Mouse (Mus musculus): ENCODE results near the gene Golga7b. TPM values are rescaled to one million over a fixed set of nuclear protein-coding genes. Genes with fewer than 3 reads are reported as not detected.

Golga7b gene
- polyA plus RNA-seq, 2 experiments = 0.11 TPM; not detected in 1

- Histone ChIP-seq H3K4me3 (replicated peaks; ENCODE audit: low read length) (no peak overlapping the region), H3K4me1 (ENCODE audit: control insufficient read depth, insufficient read depth, low read length) (peaks cover 17% of the 10 kb centered on the region), H3K9me3 (ENCODE audit: control insufficient read depth, low read length) (no peaks in the 10 kb centered on the region), H3K27me3 (ENCODE audit: control insufficient read depth, insufficient read depth, low read length) (no peaks in the 10 kb centered on the region), H3K36me3 (ENCODE audit: control insufficient read depth, insufficient read depth, low read length) (no peaks in the 10 kb centered on the region), H3K27ac (replicated peaks; ENCODE audit: low read depth, low read length) (no peak overlapping the region), H3K4me2 (replicated peaks; ENCODE audit: low read depth, low read length, severe bottlenecking) (no peak overlapping the region), H3K9ac (ENCODE audit: low read depth, low read length, severe bottlenecking) (no peak overlapping the region)
- WGBS = 78% methylated on average over 6 of the region's 6 CpGs
- ATAC-seq (ENCODE audit: low FRiP score, low read depth) = no peak
- no peak for TF ChIP-seq POLR2A (IDR thresholded peaks at IDR 0.05; ENCODE audit: borderline replicate concordance, extremely low read depth, insufficient read depth, insufficient read length)
- DNase-seq (ENCODE audit: low spot score) = no peak
These were observed 45.8 kb downstream of the Golga7b start for GRCm38 (mm10) chr19:42293216-42293615.

GRCm38 (mm10) chr19:42303210-42303813 lies 55.9 kb downstream of the Golga7b start:
- H3K27me3 ChIP-seq (ENCODE audit: control insufficient read depth, insufficient read depth, low read length) = no peaks in the 10 kb centered on the region
- H3K4me1 ChIP-seq (ENCODE audit: control insufficient read depth, insufficient read depth, low read length) = 0 out of 2 replicates have a peak, but pooled peaks cover 3% of the 10 kb centered on the region
- no peak for TF ChIP-seq POLR2A (IDR thresholded peaks at IDR 0.05; ENCODE audit: borderline replicate concordance, extremely low read depth, insufficient read depth, insufficient read length)
- ATAC-seq (ENCODE audit: low FRiP score, low read depth) (no peak), DNase-seq (ENCODE audit: low spot score) (no peak)
- no peak overlapping the region for H3K9ac ChIP-seq (ENCODE audit: low read depth, low read length, severe bottlenecking)
- H3K27ac ChIP-seq (replicated peaks; ENCODE audit: low read depth, low read length) = no peak overlapping the region
- H3K4me2 ChIP-seq (replicated peaks; ENCODE audit: low read depth, low read length, severe bottlenecking) = no peak overlapping the region
- WGBS = 67% methylated on average over 12 of the region's 12 CpGs
- H3K4me3 ChIP-seq (replicated peaks; ENCODE audit: low read length) = no peak overlapping the region
- no peaks in the 10 kb centered on the region for H3K36me3 ChIP-seq (ENCODE audit: control insufficient read depth, insufficient read depth, low read length)
- no peaks in the 10 kb centered on the region for H3K9me3 ChIP-seq (ENCODE audit: control insufficient read depth, low read length)

GRCm38 (mm10) chr19:42304506-42304905 lies 57.1 kb downstream of the Golga7b start:
- H3K4me2 ChIP-seq (replicated peaks; ENCODE audit: low read depth, low read length, severe bottlenecking) = no peak overlapping the region
- no peak for TF ChIP-seq POLR2A (IDR thresholded peaks at IDR 0.05; ENCODE audit: borderline replicate concordance, extremely low read depth, insufficient read depth, insufficient read length)
- no peak overlapping the region for H3K4me3 ChIP-seq (replicated peaks; ENCODE audit: low read length)
- 0 out of 2 replicates have a peak, but pooled peaks cover 3% of the 10 kb centered on the region for H3K4me1 ChIP-seq (ENCODE audit: control insufficient read depth, insufficient read depth, low read length)
- no peaks in the 10 kb centered on the region for H3K9me3 ChIP-seq (ENCODE audit: control insufficient read depth, low read length)
- no peaks in the 10 kb centered on the region for H3K36me3 ChIP-seq (ENCODE audit: control insufficient read depth, insufficient read depth, low read length)
- DNase-seq (ENCODE audit: low spot score) (no peak), ATAC-seq (ENCODE audit: low FRiP score, low read depth) (no peak)
- H3K27me3 ChIP-seq (ENCODE audit: control insufficient read depth, insufficient read depth, low read length) = no peaks in the 10 kb centered on the region
- WGBS = 89% methylated on average over 13 of the region's 13 CpGs
- no peak overlapping the region for H3K9ac ChIP-seq (ENCODE audit: low read depth, low read length, severe bottlenecking)
- H3K27ac ChIP-seq (replicated peaks; ENCODE audit: low read depth, low read length) = no peak overlapping the region

- DNase-seq (ENCODE audit: low spot score) (no peak), ATAC-seq (ENCODE audit: low FRiP score, low read depth) (no peak)
- H3K9me3 ChIP-seq (ENCODE audit: control insufficient read depth, low read length) = no peaks in the 10 kb centered on the region
- no peaks in the 10 kb centered on the region for H3K36me3 ChIP-seq (ENCODE audit: control insufficient read depth, insufficient read depth, low read length)
- H3K27ac ChIP-seq (replicated peaks; ENCODE audit: low read depth, low read length) = no peak overlapping the region
- no peaks in the 10 kb centered on the region for H3K27me3 ChIP-seq (ENCODE audit: control insufficient read depth, insufficient read depth, low read length)
- H3K4me1 ChIP-seq (ENCODE audit: control insufficient read depth, insufficient read depth, low read length) = 0 out of 2 replicates have a peak, but pooled peaks cover 3% of the 10 kb centered on the region
- no peak for TF ChIP-seq POLR2A (IDR thresholded peaks at IDR 0.05; ENCODE audit: borderline replicate concordance, extremely low read depth, insufficient read depth, insufficient read length)
- H3K4me3 ChIP-seq (replicated peaks; ENCODE audit: low read length) = no peak overlapping the region
- 58% methylated on average over 8 of the region's 8 CpGs for WGBS
- no peak overlapping the region for H3K9ac ChIP-seq (ENCODE audit: low read depth, low read length, severe bottlenecking)
- no peak overlapping the region for H3K4me2 ChIP-seq (replicated peaks; ENCODE audit: low read depth, low read length, severe bottlenecking)
These were observed 58.4 kb downstream of the Golga7b start for GRCm38 (mm10) chr19:42305746-42306145.

GRCm38 (mm10) chr19:42306202-42306601 lies 58.8 kb downstream of the Golga7b start:
- no peak overlapping the region for H3K4me3 ChIP-seq (replicated peaks; ENCODE audit: low read length)
- no peaks in the 10 kb centered on the region for H3K9me3 ChIP-seq (ENCODE audit: control insufficient read depth, low read length)
- 39% methylated on average over 7 of the region's 7 CpGs for WGBS
- H3K27ac ChIP-seq (replicated peaks; ENCODE audit: low read depth, low read length) = no peak overlapping the region
- H3K9ac ChIP-seq (ENCODE audit: low read depth, low read length, severe bottlenecking) = no peak overlapping the region
- TF ChIP-seq POLR2A (IDR thresholded peaks at IDR 0.05; ENCODE audit: borderline replicate concordance, extremely low read depth, insufficient read depth, insufficient read length) = no peak
- no peak for ATAC-seq (ENCODE audit: low FRiP score, low read depth)
- H3K27me3 ChIP-seq (ENCODE audit: control insufficient read depth, insufficient read depth, low read length) = no peaks in the 10 kb centered on the region
- no peaks in the 10 kb centered on the region for H3K36me3 ChIP-seq (ENCODE audit: control insufficient read depth, insufficient read depth, low read length)
- H3K4me2 ChIP-seq (replicated peaks; ENCODE audit: low read depth, low read length, severe bottlenecking) = no peak overlapping the region
- DNase-seq (ENCODE audit: low spot score) = no peak
- H3K4me1 ChIP-seq (ENCODE audit: control insufficient read depth, insufficient read depth, low read length) = 0 out of 2 replicates have a peak, but pooled peaks cover 3% of the 10 kb centered on the region
